Mouse (Mus musculus): Measurements from ENCODE around the gene Kxd1. TPM values are rescaled to one million over a fixed set of nuclear protein-coding genes. Genes with fewer than 3 reads are reported as not detected.
A peak's percentile ranks its signal among the peaks of the same experiment; 100 is the strongest.

Gene Kxd1
- polyA plus RNA-seq, 1 experiment, result 65.9 TPM

DNA sequence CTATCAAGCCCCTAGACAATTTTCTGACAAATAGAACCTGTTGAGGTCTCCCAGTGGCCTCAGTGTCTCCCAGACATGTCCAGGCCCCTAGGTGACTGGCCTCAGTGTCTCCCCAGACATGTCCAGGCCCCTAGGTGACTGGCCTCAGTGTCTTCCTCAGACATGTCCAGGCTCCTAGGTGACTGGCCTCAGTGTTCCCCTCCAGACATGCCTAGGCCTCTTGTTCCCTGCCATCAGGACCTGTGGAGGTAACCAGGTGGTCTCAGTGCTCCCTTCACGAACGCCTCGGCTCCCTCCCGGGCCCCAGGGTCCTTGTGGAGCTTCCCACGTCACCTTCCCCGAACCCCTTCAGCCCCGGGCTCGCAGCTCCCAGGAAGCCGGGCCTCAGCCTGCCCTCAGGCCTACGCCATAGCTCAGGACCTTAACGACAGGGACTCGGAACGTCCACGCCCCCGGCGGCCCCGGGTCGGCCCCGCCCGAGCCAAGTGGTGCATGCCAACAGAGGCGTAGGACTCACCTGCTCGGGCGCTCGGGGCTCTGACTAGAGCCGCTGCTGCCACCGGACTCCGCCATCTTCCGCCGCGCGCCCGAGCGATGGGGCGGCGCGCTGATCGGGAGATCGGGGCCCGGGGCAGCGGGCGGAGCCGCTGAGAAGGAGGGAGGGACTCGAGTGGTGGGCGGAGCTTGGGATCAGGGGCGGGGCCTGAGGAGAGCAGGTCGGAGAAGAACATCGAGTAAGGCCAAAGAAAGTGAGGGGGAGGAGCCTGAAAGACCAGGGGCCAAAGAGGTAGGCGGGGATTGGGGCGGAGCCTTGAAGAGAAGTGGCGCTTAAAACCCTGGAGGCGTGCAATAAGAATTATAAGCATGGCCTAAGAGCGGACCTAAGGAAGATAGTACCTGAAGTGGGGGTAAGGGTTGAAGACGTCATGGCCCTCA, 51.2 kb downstream of the Kxd1 start, which contains the start of gene Klhl26:
Gene Klhl26 (minus strand): TSS at position 636 of the 936 bp plus-strand sequence.
- Histone ChIP-seq H3K4me1 (ENCODE audit: control insufficient read depth, insufficient read depth, low read length) (peaks cover 19% of the 10 kb centered on the region), H3K27ac (ENCODE audit: insufficient read depth, low read length) (peak within 1 kb of the TSS; percentile 75), H3K4me3 (replicated peaks; ENCODE audit: insufficient read depth, low read depth, low read length) (peak within 1 kb of the TSS; percentile 78), H3K27me3 (ENCODE audit: control insufficient read depth, insufficient read depth, low read length) (no peaks in the 10 kb centered on the region)
- peak; percentile 95 to 97 for DNase-seq
- WGBS, result under 1% methylated on average over 53 of the region's 53 CpGs
- TF ChIP-seq POLR2A (IDR thresholded peaks at IDR 0.05; ENCODE audit: borderline replicate concordance, insufficient read depth, low read length) (peak; percentile 51; the same call in 1 of the 2 replicates), CTCF (IDR thresholded peaks at IDR 0.05; ENCODE audit: borderline replicate concordance, insufficient read depth, low read depth, low read length) (no peak)

DNA sequence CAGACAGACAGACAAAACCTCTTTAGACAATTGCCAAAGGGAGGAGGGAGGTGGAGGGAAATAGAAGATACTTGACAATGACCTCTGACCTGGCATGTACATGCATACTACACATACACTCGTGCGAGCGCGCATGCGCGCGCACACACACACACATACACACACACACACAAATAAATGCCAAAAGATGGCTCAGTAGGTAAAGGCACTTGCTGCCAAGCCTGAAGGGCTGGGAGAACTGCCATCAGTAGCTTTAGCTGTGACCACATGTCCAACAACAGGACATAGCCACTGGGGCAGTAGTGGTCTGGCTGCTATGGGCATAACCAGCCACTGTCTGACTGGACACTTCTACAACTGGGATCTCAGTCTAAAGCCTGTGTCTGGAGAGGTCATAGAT, 55.9 kb downstream of the Kxd1 start:
- peaks cover 38% of the 10 kb centered on the region for H3K4me1 ChIP-seq (ENCODE audit: control insufficient read depth, insufficient read depth, low read length)
- WGBS, result 35% methylated on average over 7 of the region's 7 CpGs
- H3K27me3 ChIP-seq (ENCODE audit: control insufficient read depth, insufficient read depth, low read length), result no peaks in the 10 kb centered on the region
- no peak overlapping the region for H3K4me3 ChIP-seq (replicated peaks; ENCODE audit: insufficient read depth, low read depth, low read length)
- H3K27ac ChIP-seq (ENCODE audit: insufficient read depth, low read length), result no peak overlapping the region
- no peak for TF ChIP-seq POLR2A (IDR thresholded peaks at IDR 0.05; ENCODE audit: borderline replicate concordance, insufficient read depth, low read length)
- TF ChIP-seq CTCF (IDR thresholded peaks at IDR 0.05; ENCODE audit: borderline replicate concordance, insufficient read depth, low read depth, low read length), result no peak
- DNase-seq, result peak; percentile 66 to 79

DNA sequence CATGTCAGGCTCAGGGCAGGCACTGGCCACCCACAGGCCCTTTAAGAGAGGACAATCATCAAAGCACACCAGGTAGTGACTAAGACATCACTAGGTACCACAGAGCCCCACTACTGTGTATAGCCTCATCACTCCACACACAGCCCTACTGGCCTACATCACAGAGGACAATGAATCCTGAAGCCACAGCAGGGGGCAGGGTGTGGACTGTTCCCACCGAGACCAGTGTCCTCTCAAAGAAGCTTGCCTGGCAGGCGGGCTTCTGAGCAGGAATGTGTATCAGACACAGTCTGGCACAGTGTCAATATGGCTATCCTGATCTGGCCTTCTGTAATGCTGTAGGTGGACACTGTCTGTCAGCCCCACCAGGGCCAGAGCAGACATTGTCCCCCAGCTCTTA, 57.8 kb downstream of the Kxd1 start:
- 7% methylated on average over 2 of the region's 2 CpGs for WGBS
- TF ChIP-seq POLR2A (IDR thresholded peaks at IDR 0.05; ENCODE audit: borderline replicate concordance, insufficient read depth, low read length), result no peak
- TF ChIP-seq CTCF (IDR thresholded peaks at IDR 0.05; ENCODE audit: borderline replicate concordance, insufficient read depth, low read depth, low read length), result no peak
- H3K27ac ChIP-seq (ENCODE audit: insufficient read depth, low read length), result peak overlapping the region; percentile 42
- no peak overlapping the region for H3K4me3 ChIP-seq (replicated peaks; ENCODE audit: insufficient read depth, low read depth, low read length)
- peaks cover 50% of the 10 kb centered on the region for H3K4me1 ChIP-seq (ENCODE audit: control insufficient read depth, insufficient read depth, low read length)
- DNase-seq, result no peak
- no peaks in the 10 kb centered on the region for H3K27me3 ChIP-seq (ENCODE audit: control insufficient read depth, insufficient read depth, low read length)

DNA sequence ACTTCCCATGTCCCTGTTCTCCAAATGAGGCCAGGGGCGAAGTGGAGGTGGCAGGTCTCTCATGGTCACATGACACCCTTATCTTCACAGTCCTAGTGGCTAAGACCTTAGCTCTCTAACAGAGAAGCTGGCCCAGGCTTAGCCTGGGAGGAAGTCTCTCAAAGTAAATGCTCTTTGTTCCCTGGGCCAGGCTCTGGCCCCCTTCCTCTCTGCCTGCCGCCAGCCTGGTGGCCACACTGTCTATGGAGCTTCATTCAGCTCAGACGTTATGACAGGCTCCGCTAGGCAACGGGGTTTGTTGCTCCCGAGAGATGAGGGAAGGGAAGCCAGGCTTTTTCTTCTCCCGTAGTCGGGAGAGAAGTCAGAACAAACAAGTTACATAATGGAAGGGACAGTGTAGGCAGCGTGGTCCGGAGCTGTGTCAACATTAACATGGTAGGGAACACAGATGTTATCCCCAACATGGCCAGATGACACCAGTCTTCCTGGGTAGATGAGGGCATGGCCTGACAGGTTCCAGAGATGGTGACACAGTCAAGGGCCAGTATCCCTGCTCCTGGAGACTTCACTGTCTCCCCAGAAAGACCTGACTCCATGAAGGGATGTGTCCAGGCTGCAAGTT, 58.4 kb downstream of the Kxd1 start:
- Histone ChIP-seq H3K4me1 (ENCODE audit: control insufficient read depth, insufficient read depth, low read length) (peaks cover 54% of the 10 kb centered on the region), H3K27ac (ENCODE audit: insufficient read depth, low read length) (peak overlapping the region; percentile 42), H3K27me3 (ENCODE audit: control insufficient read depth, insufficient read depth, low read length) (no peaks in the 10 kb centered on the region), H3K4me3 (replicated peaks; ENCODE audit: insufficient read depth, low read depth, low read length) (no peak overlapping the region)
- WGBS, result 36% methylated on average over 10 of the region's 10 CpGs
- no peak for DNase-seq
- no peak for TF ChIP-seq CTCF (IDR thresholded peaks at IDR 0.05; ENCODE audit: borderline replicate concordance, insufficient read depth, low read depth, low read length)
- no peak for TF ChIP-seq POLR2A (IDR thresholded peaks at IDR 0.05; ENCODE audit: borderline replicate concordance, insufficient read depth, low read length)

DNA sequence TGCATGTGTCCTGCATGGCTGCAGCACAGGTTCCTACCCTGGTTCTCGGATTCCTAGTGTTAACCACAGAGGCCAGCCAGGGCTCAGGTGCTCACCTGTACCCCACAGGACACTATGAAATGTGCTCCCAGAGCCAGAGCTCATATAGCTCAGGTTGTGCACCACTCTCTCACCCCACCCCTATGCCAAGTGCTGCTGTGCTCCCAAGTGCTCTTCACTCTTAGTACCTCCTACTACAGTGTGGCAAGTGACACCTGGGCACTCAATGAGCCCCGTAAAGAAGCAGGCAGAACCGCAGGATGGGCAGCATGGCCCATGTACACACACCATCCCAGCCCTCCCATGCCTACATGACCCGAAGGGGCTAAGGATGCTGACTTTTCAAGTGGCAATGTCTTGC, 59.0 kb downstream of the Kxd1 start:
- Histone ChIP-seq H3K27ac (ENCODE audit: insufficient read depth, low read length) (peak overlapping the region; percentile 31), H3K4me1 (ENCODE audit: control insufficient read depth, insufficient read depth, low read length) (peaks cover 61% of the 10 kb centered on the region), H3K4me3 (replicated peaks; ENCODE audit: insufficient read depth, low read depth, low read length) (no peak overlapping the region), H3K27me3 (ENCODE audit: control insufficient read depth, insufficient read depth, low read length) (no peaks in the 10 kb centered on the region)
- 95% methylated on average over 4 of the region's 4 CpGs for WGBS
- TF ChIP-seq POLR2A (IDR thresholded peaks at IDR 0.05; ENCODE audit: borderline replicate concordance, insufficient read depth, low read length) (no peak), CTCF (IDR thresholded peaks at IDR 0.05; ENCODE audit: borderline replicate concordance, insufficient read depth, low read depth, low read length) (no peak)
- DNase-seq, result no peak

DNA sequence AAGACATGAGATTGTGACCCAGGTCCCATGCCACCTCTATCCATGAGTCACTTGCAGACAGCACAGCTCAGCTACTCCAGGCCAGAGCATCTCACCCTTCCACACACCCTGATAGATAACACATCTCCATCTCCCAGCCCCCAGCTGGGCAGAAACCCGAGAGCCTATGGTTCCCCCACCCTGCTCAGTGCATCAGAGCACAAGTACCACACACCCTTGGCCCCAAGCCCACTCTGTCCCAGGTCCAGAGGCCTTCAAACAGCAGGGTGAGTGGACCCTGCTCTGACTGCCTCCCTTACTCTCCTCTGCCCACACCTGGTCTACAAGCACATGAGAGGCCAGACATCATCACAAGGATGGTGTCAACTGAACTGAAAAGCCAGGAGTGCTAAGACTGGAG, 59.8 kb downstream of the Kxd1 start:
- peaks cover 67% of the 10 kb centered on the region for H3K4me1 ChIP-seq (ENCODE audit: control insufficient read depth, insufficient read depth, low read length)
- no peak overlapping the region for H3K27ac ChIP-seq (ENCODE audit: insufficient read depth, low read length)
- TF ChIP-seq POLR2A (IDR thresholded peaks at IDR 0.05; ENCODE audit: borderline replicate concordance, insufficient read depth, low read length), result no peak
- no peak for TF ChIP-seq CTCF (IDR thresholded peaks at IDR 0.05; ENCODE audit: borderline replicate concordance, insufficient read depth, low read depth, low read length)
- H3K4me3 ChIP-seq (replicated peaks; ENCODE audit: insufficient read depth, low read depth, low read length), result no peak overlapping the region
- H3K27me3 ChIP-seq (ENCODE audit: control insufficient read depth, insufficient read depth, low read length), result no peaks in the 10 kb centered on the region
- DNase-seq, result no peak
- WGBS, result 48% methylated on average over 1 of the region's 1 CpGs

DNA sequence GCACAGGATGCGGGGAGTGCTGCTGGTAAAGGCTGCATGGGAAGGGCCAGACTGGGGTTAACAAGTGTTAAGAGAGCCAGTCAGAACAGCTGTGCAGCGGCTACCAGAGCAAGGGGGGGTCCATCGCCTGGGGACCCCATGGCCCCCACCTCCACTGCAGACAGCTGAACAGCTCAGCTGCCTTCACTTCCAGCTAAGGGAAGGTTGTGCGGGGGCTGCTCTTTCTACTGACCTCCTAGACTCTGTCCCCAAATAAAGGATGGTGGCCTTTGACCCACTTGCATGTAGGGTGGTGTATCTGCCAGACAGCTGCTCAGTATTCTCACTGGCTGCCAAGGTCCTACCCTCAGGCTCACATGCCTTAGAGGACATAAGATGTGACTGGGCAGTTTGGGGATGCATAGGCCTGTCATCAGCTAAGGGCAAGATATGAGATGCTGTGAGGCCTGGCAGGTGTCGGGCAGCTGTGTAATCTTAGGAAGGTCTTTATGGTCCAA, 60.5 kb downstream of the Kxd1 start:
- DNase-seq, result no peak
- TF ChIP-seq CTCF (IDR thresholded peaks at IDR 0.05; ENCODE audit: borderline replicate concordance, insufficient read depth, low read depth, low read length) (no peak), POLR2A (IDR thresholded peaks at IDR 0.05; ENCODE audit: borderline replicate concordance, insufficient read depth, low read length) (no peak)
- 65% methylated on average over 5 of the region's 5 CpGs for WGBS

More for the DNA sequence above, 60.5 kb downstream of the Kxd1 start:
- Histone ChIP-seq H3K27me3 (ENCODE audit: control insufficient read depth, insufficient read depth, low read length) (no peaks in the 10 kb centered on the region), H3K27ac (ENCODE audit: insufficient read depth, low read length) (0 out of 2 replicates have a peak overlapping the region, but pooled peaks have one; percentile 24), H3K4me3 (replicated peaks; ENCODE audit: insufficient read depth, low read depth, low read length) (no peak overlapping the region), H3K4me1 (ENCODE audit: control insufficient read depth, insufficient read depth, low read length) (peaks cover 72% of the 10 kb centered on the region)
